Mouse (Mus musculus) heart, postnatal 0 days (tissue): ENCODE results near the gene Ptov1. TPM values are rescaled to one million over a fixed set of nuclear protein-coding genes. Genes with fewer than 3 reads are reported as not detected.

ENCODE experiments used
- ATAC-seq: fragments of 200-750 bp; cut with Nextera tagmentation; 2 replicates; pipeline ENCODE4 v1.8.0; 2017; ENCODE audit warnings: low read depth, moderate number of reproducible peaks, moderate library complexity; ENCODE audit not compliant: insufficient read depth
- DNase-seq: peaks from one replicate; pipeline ENCODE4 v3.0.0-alpha.2; 2016; ENCODE audit warnings: low spot score
- H3K27ac ChIP-seq: fragments of 300-500 bp; sonication (generic); 2 replicates; pipeline ENCODE4 v1.5.1; 2014; ENCODE audit warnings: low read depth, mild to moderate bottlenecking
- H3K27me3 ChIP-seq: fragments of 300-500 bp; sonication (generic); 2 replicates; pipeline ENCODE4 v1.6.1; 2014; ENCODE audit warnings: low read length, mixed read lengths; ENCODE audit not compliant: control insufficient read depth, insufficient read depth
- H3K36me3 ChIP-seq: fragments of 300-500 bp; sonication (generic); replicated peaks from 2 replicates; pipeline ENCODE4 v1.6.1; 2014; ENCODE audit warnings: low read length, mixed read lengths; ENCODE audit not compliant: control insufficient read depth, insufficient read depth
- H3K4me1 ChIP-seq: fragments of 300-500 bp; sonication (generic); 2 replicates; pipeline ENCODE4 v1.6.1; 2014; ENCODE audit warnings: antibody characterized with exemption; ENCODE audit not compliant: control insufficient read depth, insufficient read depth
- H3K4me2 ChIP-seq: fragments of 300-500 bp; sonication (generic); 2 replicates; pipeline ENCODE4 v1.6.1; 2014; ENCODE audit warnings: low read depth, mild to moderate bottlenecking, low read length, moderate library complexity
- H3K4me3 ChIP-seq: fragments of 300-500 bp; sonication (generic); 2 replicates; pipeline ENCODE4 v1.5.1; 2014; ENCODE audit warnings: low read depth, low read length
- H3K9ac ChIP-seq: fragments of 300-500 bp; sonication (generic); replicated peaks from 2 replicates; pipeline ENCODE4 v1.6.1; 2014; ENCODE audit warnings: low read depth, low read length, mixed read lengths
- H3K9me3 ChIP-seq: fragments of 300-500 bp; sonication (generic); replicated peaks from 2 replicates; pipeline ENCODE4 v1.6.1; 2016; ENCODE audit warnings: low read length; ENCODE audit not compliant: control insufficient read depth
- CTCF ChIP-seq: IDR thresholded peaks from 2 replicates; pipeline ENCODE4 v1.5.1; 2016; ENCODE audit warnings: antibody characterized with exemption, control low read depth, low read depth
- EP300 ChIP-seq: IDR thresholded peaks from 2 replicates; pipeline ENCODE4 v1.6.1; 2016; ENCODE audit warnings: antibody characterized with exemption, low read depth
- WGBS: fragments of 180-500 bp; shearing (Covaris S2); extraction: QIAGEN DNeasy Blood & Tissue Kit; methylation state at CpG from one replicate; pipeline ENCODE4 v1.1.7; 2014; 5-methylcytosine and 5-hydroxymethylcytosine counted together
- polyA plus RNA-seq: library from polyadenylated mRNA; unstranded; fragments of >200 nt; fragmentation: Nextera tagmentation; extraction: Ambion mirVana; gene quantifications from 2 replicates; pipeline ENCODE4 v1.2.1, GENCODE M21; 2015
- total RNA-seq: library from RNA; depleted of rRNA; stranded (reverse); fragments of >200 nt; gene quantifications from 2 replicates; pipeline ENCODE4 v1.2.3, GENCODE M21; 2014; ENCODE audit warnings: low replicate concordance

The Ptov1 gene
- total and polyA plus RNA-seq, 2 experiments from 2014 or later = 248 to 335 TPM

DNA sequence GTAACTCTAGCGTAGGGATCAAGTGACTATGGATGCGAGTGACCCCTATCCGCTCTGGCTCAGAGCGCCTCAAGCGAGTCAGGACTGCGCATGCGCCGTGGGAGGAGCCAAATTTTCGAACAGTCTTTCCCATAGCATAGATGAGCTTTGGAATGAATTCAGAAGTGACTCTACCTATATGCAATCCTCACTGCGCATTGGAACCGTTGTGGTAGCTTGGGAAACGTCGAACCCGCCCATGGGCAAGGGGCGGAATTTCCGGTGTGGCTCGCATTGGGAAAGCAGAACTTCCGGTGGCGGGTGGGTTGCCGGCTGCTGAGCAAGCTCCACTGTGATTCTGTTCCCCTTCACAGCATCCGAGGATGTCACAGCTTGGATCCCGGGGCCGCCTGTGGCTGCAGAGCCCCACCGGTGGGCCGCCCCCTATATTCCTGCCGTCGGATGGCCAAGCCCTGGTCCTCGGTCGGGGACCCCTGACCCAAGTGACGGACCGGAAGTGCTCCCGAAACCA lies 12.5 kb downstream of the Ptov1 start, which contains the start of gene Pnkp:
Pnkp (plus strand) TSS at position 98 of the 511 bp plus-strand sequence.
- peaks cover 24% of the 10 kb centered on the region for H3K4me1 ChIP-seq
- ATAC-seq (peak; percentile 24), DNase-seq (peak; percentile 84)
- H3K27ac ChIP-seq = peak within 1 kb of the TSS; percentile 84
- WGBS = under 1% methylated on average over 32 of the region's 32 CpGs
- H3K27me3 ChIP-seq = no peaks in the 10 kb centered on the region
- TF ChIP-seq CTCF = no peak
- no peak for TF ChIP-seq EP300
- peak within 1 kb of the TSS; percentile 74 for H3K9ac ChIP-seq
- H3K4me2 ChIP-seq = peak within 1 kb of the TSS; percentile 95
- H3K36me3 ChIP-seq = 0 out of 2 replicates have a peak, but pooled peaks cover 12% of the 10 kb centered on the region
- no peaks in the 10 kb centered on the region for H3K9me3 ChIP-seq
- H3K4me3 ChIP-seq = peak within 1 kb of the TSS; percentile 84

DNA sequence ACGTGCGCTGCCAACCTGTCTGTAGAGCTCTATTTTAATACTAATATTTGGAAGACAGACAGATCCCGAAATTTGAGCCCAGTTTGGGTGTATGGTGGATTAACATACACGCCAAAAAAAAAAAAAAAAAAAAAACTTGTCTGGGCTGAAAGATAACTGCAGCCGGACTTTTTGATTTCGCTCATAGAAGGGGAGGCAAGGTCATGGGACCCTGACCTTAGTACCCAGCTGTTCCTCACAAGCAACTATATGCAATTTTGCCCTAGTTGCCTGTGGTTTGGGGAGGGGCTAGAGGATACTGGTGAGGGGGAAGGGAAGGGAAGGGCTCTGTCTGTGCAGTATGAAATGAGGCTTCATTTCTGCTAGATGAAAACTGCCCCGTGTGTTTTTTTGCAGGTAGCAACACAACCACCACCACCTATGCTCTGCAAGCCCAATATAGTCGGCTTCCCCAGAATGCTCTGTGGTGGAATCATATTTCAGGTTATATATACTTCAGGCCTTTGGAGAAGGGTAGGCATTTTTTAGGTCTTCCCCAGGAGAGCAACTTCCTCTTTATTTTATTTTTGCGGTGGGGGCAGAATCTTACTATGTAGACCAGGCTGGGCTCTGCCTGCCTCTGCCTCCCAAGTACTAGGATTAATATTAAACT lies 13.2 kb downstream of the Ptov1 start:
- 60% methylated on average over 9 of the region's 9 CpGs for WGBS
- TF ChIP-seq CTCF = no peak
- no peak for TF ChIP-seq EP300

DNA sequence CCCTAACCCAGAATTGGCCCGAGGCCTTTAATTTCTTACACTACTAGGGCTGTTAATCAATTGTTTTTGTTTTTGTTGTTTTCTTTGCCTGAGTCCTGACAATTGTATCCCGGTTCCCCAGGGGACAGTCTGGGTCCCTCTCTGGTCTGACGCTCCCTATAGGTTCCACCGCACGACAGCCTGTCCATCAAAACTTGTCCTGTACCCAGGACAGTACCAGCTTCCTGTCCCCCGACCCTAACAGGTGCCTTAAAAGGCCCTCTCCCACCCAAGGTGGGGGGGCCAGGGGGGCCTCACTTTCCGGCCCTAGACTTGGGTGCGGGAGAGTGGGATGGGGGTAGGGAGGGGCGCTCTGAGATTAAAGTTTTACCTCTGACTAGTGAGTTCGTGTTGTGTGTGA lies 14.6 kb downstream of the Ptov1 start:
- ATAC-seq = no peak
- Histone ChIP-seq H3K27me3 (no peaks in the 10 kb centered on the region), H3K4me2 (peak overlapping the region; percentile 83), H3K27ac (peak overlapping the region; percentile 97), H3K36me3 (0 out of 2 replicates have a peak, but pooled peaks cover 4% of the 10 kb centered on the region), H3K4me1 (peaks cover 30% of the 10 kb centered on the region), H3K9me3 (no peaks in the 10 kb centered on the region), H3K4me3 (peak overlapping the region; percentile 63), H3K9ac (peak overlapping the region; percentile 79)
- DNase-seq = no peak
- TF ChIP-seq CTCF (no peak), EP300 (no peak)
- WGBS = 35% methylated on average over 10 of the region's 10 CpGs

More for the DNA sequence above, 13.2 kb downstream of the Ptov1 start:
- Histone ChIP-seq H3K36me3 (0 out of 2 replicates have a peak, but pooled peaks cover 5% of the 10 kb centered on the region), H3K27me3 (no peaks in the 10 kb centered on the region), H3K27ac (peak overlapping the region; percentile 84), H3K4me1 (peaks cover 24% of the 10 kb centered on the region), H3K4me3 (peak overlapping the region; percentile 84), H3K4me2 (peak overlapping the region; percentile 95), H3K9ac (peak overlapping the region; percentile 74; the same call in 1 of the 2 replicates), H3K9me3 (no peaks in the 10 kb centered on the region)
- ATAC-seq (no peak), DNase-seq (no peak)

- peak overlapping the region; percentile 79 for H3K9ac ChIP-seq
- H3K4me1 ChIP-seq = peaks cover 30% of the 10 kb centered on the region
- 2% methylated on average over 43 of the region's 45 CpGs for WGBS
- peak; percentile 57 for ATAC-seq
- no peaks in the 10 kb centered on the region for H3K9me3 ChIP-seq
- 0 out of 2 replicates have a peak, but pooled peaks cover 4% of the 10 kb centered on the region for H3K36me3 ChIP-seq
- DNase-seq = peak; percentile 79
- TF ChIP-seq CTCF (no peak), EP300 (peak; percentile 59; the same call in 1 of the 2 replicates)
- peak overlapping the region; percentile 97 for H3K27ac ChIP-seq
- H3K4me2 ChIP-seq = peak overlapping the region; percentile 83
- H3K27me3 ChIP-seq = no peaks in the 10 kb centered on the region
- peak overlapping the region; percentile 63 for H3K4me3 ChIP-seq
Observed at GRCm38 (mm10) chr7:44854356-44855031, 15.1 kb downstream of the Ptov1 start.

GRCm38 (mm10) chr7:44853596-44854355 lies 15.8 kb downstream of the Ptov1 start:
- peak overlapping the region; percentile 83 for H3K4me2 ChIP-seq
- no peak for TF ChIP-seq EP300
- no peak for TF ChIP-seq CTCF
- H3K9me3 ChIP-seq = no peaks in the 10 kb centered on the region
- H3K4me1 ChIP-seq = peaks cover 30% of the 10 kb centered on the region
- H3K4me3 ChIP-seq = peak overlapping the region; percentile 63
- peak overlapping the region; percentile 79 for H3K9ac ChIP-seq
- H3K36me3 ChIP-seq = 0 out of 2 replicates have a peak, but pooled peaks cover 4% of the 10 kb centered on the region
- DNase-seq (no peak), ATAC-seq (no peak)
- 25% methylated on average over 26 of the region's 26 CpGs for WGBS
- H3K27ac ChIP-seq = peak overlapping the region; percentile 97
- no peaks in the 10 kb centered on the region for H3K27me3 ChIP-seq
